Mouse (Mus musculus) layer of hippocampus, adult 9-10 months (tissue): ENCODE data around the gene Tnmd.

Experiments
- DNase-seq: peaks from one replicate; pipeline ENCODE4 v3.0.0; 2022; ENCODE audit warnings: low spot score

Tnmd gene

DNA sequence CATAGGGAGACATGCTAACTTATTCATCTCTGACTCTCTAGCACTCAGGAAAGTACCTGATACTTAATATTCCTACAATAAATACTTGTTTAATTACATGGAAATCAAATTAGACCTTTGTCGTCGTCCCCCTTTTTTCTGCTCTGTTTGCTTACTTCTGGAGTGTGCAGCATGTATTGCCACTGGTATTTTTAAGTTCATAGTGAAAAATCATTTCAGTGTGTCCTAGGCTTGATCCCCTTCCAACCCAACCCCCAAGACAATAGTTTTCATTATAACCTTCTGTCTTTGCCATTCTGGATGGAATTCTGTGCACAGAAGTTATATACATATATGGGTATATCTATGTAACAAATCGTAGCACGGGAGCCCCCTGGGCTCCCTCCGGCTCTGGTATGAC lies at the start of gene Tnmd:
Tnmd (plus strand) TSS at position 301 of the 400 bp plus-strand sequence.
- DNase-seq = no peak

DNA sequence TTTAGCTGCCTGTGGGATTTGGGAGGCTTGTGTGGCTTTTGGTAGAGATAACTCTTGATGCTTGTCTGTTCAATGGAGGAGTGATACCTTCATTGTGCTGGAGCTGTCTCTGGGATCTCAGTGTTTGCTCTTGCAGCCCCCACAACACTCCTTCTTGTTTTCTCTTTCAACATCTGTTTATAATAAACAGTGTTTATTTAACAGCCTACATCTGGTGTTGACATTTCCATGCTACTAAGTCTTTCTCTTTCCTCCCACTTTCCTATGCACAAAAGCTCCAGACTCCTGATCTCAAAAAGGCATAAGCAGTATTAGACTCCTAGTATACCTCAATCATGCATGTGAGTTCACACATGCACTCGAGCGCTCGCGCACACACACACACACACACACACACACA lies 2.9 kb downstream of the Tnmd start:
- DNase-seq = no peak

DNA sequence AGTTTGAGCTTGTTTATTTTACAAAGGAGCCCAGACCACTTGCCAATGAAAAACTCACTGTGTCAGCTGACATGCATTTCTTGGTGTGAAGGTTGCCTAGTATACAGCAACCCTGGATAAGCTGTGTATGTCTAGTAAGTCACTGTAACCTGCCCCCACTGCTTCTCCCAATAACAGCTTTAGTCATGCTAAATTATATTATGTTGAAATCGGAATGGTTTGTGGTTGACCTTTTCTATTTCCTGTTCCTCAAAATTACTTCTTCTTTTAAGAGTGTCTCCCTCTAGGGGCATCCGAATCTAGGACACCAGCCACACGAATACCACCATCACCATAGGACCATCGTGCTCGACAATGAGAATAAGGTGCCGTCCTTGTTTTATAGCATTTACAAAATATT lies 19.0 kb downstream of the Tnmd start:
- DNase-seq = no peak

DNA sequence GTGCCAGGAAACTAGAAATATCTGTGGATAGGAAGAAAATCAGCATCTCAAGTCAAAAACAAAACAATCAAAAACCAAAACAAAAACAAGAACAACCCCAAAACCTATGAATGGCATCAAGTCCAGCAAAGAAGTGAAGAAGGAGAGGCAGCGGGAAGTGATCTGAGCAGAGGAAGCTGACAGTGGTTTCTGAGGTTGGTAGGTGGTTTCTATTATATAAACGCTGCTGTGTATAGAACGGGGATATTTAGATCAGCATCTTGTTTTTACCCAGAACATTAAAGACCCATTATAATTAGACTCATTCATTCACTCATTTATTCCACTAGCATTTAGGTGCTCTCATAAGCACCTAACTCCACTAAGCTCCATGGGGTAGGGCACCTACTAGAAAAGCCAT lies 36.5 kb downstream of the Tnmd start:
- no peak for DNase-seq

DNA sequence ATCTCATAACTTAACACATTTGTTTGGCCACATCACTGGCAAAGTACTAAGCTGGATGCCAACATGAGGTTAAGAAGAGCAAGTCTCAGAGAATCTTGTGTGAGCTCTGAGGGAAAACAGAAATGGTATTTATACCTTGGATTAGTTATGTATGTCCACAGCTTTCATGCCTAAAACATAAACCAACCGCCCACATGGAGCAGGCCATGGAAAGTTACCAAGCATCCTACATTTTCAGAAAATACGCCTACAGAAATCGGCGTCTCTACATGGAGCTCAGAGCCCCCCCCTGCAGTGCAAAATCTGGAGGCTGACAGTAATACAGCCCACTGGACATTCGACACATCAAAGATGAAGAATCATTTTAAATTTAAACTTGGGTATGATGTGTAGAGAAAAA lies 37.3 kb downstream of the Tnmd start:
- DNase-seq = no peak

DNA sequence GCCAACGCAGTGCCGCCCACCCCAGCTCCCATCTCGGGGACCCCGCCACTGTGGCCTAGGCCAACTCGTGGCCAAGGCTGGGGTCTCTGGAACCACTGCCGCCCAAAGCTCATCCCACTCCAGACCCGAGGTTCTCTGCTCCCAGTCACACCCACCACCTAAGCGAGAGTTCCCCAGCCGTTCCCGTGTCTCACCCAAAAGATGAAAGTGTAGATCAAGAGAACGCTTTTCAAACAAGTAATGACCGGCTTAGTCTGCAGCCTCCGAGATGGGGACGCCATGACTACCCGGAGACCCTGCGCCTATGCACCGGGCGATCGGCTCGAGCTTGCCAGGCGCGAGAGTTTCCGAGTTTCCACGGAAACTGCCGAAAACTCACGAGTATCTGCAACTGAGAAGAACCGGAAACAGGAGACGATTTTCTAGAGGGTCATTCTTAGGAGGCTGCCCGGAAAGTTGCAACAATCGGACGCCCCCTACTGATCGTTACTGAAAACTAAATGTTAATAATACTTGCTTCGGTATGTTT lies 47.3 kb downstream of the Tnmd start, which contains the start of gene Tspan6:
Tspan6 (minus strand) TSS at position 416 of the 529 bp plus-strand sequence.
- DNase-seq = peak; percentile 41

DNA sequence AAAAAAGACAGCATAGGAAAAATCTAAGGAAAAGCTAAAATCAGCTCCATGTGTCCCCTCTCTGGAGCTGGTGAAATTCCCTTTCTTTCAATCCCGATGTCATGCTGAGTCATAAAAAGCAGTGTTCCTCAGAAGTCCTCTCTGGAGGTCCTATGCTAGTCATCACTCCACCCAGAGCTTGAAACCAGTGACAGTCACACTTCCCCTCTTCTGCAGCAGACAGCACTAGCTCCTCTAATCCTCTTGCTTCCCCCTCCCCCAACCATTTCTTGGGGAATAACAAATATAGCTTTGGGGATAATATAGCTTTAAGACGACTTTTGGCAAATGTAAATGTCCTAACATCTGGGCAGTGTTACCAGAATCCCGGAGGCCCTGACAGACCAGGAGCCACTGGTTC lies 57.5 kb downstream of the Tnmd start, which contains the start of gene Srpx2:
Srpx2 (plus strand) TSS at position 166 of the 400 bp plus-strand sequence.
- DNase-seq = no peak

DNA sequence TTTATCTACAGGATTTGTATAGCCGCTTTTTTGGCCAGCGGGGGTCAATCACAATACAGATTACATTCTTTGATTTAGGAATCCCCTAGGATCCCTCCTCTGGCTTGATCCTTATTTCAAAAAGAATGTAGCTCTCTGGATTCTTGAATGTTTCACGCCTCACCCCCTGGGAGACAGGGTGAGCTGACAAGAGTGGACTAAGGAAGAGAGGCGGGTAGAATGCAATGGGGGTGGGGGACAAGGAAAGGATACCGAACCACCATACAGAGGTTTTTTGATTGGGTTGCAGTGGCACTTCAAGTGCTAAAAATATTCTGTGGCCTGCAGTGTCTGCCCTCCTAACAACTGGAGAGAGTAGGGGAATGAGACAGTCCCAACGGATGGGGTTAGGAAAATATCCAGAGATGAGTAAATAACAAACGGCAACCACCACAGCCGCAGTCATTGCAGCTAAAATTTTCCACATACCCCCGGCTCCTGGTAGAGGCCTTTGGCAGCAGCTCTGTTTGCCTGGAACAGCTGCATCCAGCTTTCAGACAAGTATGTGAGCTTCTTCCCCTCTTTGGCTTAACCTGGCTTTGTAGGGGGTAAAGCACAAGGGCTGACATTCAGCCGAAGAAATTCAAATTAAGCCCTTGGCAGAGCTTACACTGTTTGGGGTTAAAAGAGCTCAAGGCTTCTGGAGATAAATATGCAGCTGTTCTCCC lies 60.8 kb downstream of the Tnmd start:
- DNase-seq = no peak

DNA sequence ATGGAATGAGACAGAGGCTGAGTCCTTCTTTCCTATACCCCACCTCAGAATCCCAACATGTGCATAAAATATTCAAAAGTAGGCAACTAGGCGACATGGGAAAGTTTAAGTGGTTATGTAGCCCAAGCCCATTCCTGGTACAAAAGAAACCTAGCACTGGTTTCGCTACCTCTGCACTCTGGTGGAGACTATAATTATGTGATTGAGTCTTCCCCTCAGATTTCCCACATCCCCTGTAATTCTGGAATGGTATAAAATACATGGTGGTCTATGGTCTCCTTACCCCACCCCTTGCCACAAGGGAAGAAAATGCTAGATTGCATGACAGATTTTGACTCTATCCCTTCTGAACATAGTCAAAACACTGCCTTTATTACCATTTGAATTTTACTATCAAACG lies 62.2 kb downstream of the Tnmd start:
- no peak for DNase-seq

DNA sequence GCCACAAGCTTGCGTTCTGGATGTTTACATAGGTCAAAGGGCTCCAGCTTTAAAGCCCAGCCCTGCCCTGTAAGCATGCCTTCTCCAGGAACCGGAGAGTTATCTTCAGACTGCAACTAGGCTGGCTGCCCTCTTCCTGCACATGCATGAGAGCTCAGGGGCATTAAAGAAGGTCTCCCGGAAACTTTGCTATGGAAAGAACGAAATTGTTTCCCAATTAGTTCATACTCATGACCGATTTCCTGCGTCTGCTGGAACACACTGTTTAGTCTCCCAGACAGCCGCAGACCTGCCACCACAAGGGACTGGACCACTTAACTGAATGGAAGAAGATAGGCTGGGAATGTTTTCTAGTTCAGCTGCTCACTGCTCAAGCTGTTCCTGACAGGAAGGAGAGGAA lies 63.4 kb downstream of the Tnmd start:
- DNase-seq = no peak
